Mouse (Mus musculus) gastrocnemius, adult 18-20 months (tissue): Measurements from ENCODE around the gene Gosr2. TPM values are rescaled to one million over a fixed set of nuclear protein-coding genes. Genes with fewer than 3 reads are reported as not detected.

ENCODE experiments used
- DNase-seq: peaks from one replicate; pipeline ENCODE4 v3.0.0; 2021; ENCODE audit warnings: low spot score
- total RNA-seq, 2 experiments: library from RNA; stranded (reverse); gene quantifications; 2 replicates each; pipeline ENCODE4 v1.2.3; 2021

The Gosr2 gene
- total RNA-seq, 2 experiments from 2014 or later = 39.2 to 42.6 TPM

DNA sequence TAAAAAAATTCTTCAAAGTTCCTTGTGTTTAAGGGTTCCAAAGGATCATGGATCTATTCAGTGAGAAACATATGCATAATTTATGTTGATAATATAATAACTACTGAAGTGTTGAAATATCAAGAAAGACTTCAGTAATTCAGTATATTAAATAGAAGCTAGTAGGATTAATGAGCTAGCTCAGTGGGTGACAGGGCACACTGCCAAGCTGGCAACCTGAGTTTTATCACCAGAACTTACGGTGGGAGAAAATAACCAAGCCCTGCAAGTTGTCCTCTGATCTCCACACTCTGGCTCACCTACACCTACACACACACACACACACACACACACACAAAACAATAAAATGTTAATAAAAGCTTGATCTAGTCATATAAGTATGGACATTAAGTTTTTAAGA, 4.5 kb downstream of the Gosr2 start:
- no peak for DNase-seq

DNA sequence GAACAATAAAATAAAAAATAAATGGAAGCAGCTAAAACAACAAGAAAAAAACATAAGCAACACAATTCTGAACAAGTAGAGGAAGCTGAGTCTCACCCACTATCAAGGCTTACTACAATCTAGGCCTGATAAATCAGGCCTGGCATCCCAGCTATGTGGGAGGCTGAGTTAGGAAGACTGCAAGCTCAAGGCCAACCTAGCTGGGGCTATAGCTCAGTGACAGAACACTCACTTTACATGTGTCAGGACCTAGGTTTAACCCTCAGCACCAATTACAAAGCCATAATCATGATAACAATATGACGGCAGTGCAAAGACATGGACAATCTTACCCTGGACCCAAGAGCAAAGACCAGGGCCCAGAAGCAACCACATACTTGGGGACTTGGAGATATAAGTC, 6.7 kb downstream of the Gosr2 start:
- DNase-seq = no peak

DNA sequence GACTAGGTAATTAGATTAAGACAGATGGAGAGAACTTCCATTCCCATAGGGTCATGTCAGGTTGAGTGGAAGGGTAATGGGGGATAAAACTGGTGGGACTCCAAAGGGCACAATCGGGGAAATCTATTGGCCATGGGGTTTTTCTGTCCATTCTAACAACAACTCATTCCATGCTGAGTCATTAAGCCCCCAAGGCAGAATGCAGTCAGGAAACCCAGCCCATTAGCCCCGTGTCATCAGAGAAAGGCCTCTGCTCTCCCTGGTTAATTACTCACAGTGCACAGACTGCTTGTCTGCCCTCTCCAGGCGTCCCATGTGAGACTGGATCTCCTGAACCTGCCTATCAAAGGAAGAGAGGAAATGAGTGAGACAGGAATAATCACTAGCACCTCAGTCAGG, 8.7 kb downstream of the Gosr2 start:
- DNase-seq = no peak

DNA sequence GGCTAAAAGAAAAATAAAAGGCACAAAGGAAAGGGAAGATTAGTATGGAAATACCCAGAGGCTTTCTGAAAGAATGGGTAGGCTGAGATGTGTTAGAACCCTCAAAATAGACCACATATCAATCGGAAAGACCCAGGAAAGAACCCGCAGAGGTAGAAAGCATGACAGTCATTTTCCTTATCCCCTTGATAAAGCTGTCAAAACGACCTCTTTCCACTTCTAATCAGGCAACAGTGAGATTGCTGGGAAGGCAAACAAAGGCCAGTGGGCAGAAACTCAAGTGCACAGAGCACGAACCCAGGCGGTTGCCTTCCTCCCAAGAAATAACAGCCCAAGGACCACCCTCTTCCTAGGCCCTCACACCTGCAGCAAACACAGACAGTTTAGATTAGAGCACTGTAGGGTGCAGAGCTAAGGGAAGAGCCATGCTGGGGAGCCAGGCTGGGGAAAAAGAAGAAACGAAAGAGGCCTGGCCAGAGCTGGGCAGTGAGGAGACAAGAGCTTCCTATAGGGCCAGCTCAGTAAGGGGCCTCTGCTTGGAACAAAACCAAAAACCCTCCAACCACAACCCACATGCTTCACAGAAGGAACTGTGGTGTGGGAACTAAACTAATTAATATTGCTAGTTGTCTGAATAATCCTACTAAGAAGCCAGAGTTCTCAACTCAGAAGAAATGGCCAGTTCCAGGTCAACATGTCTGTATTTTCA, 9.3 kb downstream of the Gosr2 start:
- DNase-seq = no peak

DNA sequence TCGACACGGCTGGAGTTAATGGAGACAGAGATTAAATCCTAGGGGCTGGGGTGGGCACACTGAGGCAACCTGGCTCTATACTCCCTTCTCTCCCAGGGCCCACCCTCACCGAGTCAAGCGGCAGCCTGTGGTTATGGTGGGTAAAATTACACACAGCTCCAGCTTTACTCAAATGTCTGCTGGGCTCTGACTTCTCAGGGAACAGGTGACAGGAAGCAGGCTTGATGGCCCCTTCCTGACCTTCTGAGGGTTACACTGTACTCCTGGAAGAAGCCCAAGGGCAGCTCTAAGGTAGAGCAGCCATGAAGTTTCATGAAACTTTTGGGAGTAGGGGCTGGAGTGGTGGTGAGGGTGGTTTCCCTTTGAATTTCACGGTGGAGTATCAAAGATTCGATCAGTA, 11.0 kb downstream of the Gosr2 start:
- DNase-seq = peak; percentile 8

DNA sequence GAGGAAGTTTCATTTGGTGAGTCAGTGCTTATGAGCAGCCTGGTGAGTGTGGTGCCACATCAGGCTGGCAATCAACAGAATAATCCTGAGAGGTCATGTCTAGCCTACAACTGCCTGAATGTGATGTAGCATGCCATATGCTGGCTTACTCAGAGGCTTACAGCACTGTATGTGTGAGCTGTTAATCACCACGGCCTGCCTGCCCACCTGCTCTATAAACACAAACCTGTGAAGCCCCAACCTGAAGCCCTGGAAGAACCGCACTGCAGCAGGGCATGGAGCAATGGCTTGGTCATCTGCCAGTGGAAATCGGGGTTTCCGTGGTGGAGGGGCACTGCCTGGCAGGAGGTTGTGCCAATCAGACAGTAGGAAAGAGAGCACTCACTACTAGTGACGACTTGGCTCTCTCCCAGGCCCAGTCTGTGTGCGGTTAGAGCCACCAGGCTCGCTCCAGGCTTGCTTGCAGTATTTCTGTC, 12.4 kb downstream of the Gosr2 start:
- no peak for DNase-seq

DNA sequence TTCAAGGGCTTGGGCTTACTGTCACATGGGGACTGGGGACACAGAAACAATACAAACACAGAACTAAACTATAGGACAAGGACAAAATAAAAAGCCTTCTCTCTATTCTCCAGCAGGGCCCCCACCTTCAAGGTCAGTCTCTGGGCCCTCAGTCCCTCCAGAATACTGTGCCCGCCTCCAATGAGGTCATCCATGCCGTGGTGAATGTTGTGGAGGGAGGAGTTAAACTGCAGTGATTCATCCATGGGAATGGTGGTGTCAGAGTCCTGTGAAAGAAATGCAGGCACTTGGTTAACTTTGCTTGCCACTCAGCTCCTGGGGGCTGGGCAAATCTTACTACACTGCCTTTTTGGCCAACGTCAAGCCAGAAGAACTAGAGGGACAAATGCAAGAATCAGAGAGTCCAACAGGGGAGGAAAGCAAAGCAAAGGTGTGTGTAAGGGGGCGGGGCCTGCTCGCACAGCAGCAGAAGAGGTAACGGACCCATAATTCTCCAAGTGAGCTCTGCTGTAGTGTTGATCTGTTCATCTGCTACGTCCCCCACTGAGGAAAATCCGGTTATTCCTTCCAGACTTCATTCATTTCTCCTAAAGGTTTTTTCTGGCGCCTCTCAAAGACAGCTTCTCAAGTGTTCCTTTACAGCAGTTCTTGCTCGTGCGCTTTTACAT, 13.9 kb downstream of the Gosr2 start:
- no peak for DNase-seq

DNA sequence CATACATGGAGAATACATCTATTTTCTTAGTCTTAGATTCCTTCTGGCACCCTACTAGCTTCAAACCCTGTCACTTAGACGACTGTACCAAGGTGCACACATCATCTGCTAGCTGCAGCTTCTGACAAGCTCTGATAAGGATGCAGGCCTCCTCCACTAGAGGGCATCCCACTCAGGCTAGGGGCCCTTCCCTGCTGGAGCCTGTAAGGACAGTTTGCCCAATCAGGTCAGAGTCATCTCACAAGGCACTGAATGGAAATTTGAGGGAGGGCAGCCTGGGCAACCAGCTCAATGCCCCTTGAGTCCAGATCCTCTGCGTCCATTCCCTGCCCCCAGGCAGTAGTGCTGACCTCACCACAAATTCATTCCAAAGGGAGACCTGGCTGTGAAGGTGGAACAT, 20.7 kb downstream of the Gosr2 start:
- DNase-seq = peak; percentile 22

DNA sequence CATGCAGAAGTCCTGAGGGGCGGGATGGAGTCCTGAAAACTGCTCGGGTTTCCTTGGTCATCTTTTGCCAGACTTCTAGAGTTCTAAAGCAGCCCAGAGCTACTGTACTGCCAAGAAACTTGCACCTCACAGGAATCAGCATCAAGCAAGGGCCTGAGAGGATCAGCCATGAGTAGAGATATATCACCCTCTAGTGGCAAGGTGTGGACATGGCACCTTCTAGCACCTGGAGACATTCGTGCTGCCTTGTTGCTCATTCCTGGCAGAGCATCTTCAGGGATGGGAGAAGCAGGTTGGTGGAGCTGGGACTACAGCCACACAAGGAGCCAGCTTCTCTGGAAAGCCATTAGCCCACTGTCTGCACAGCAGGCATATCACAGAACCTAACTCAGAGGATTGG, 22.1 kb downstream of the Gosr2 start:
- peak; percentile 54 for DNase-seq

DNA sequence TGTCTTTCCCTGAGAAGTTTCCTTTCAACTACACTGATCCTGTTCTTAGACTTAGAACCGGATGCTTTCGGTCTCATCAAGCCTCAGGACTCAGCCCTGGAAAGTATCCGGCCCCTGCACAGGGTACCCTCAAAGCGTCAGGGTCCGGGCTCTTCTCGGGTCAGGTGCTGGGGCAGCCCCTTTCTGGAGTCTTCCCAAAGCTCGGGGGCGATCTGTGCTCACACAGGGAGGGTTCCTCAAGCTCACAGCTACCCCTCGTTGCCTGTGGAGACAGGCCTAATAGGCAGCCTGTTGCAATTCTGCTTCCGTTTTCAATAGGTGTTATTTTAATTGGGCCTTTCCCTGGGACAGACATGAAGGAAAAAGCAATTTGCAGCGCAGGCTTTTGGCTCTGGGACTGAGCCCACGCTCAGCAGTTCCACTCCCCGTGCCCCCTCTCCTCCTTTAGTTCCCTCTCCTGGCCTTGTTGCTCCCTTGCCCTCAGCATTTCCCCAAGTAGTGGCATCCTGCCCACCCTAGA, 30.7 kb downstream of the Gosr2 start:
- no peak for DNase-seq

DNA sequence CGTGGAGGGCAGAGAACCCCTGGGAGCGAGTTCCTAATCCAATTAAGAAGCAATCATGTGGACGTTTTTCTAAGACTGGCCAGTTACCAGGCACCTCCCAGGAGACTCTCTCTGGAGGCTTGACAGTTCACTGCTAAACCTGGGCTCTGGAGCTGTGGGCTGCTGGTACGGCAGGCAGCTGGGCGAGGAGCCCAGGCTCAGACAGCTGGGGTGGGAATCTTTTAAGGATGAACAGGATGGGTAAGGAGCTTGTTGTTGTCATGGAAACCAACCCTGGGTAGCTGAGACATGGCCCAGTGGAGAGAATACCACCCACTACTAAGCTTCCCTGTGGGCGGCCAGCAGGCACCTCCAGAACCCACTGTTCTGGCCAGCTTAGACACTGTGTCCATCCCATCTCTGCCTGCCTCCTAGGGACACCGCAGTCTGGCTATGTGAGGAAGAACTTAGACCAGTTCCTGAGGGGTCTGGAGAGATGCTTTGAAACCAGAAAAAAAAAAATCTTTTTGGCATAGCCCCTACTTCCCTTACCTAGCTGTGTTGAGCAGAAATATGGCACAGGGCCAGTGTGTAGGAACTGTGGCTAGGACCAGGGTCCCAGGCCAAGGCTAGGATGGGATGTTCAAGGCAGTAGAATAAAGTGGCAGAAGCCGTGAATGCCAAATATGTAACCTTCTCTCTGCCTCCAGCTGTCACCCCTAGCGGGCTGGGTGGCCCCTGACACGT, 31.4 kb downstream of the Gosr2 start:
- DNase-seq = no peak

DNA sequence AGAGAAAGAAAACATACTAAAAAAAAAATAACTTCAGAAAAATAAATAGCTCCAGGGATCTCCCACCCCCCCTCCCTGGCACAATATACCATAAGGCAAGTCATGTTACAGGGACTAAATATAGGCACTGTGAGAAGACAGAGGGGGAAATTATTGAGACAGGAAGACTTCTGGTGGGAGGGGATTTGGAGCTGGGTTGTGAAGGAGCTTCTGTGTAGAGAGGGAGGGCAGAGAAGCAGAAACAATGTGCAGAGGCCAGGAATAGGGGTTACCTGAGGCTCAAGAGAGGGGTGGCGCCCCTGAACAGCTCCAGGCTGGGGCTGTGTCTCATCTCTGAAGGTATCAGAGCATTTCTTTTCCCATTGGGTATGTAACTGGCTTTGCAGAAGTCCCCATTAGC, 32.0 kb downstream of the Gosr2 start:
- DNase-seq = no peak

DNA sequence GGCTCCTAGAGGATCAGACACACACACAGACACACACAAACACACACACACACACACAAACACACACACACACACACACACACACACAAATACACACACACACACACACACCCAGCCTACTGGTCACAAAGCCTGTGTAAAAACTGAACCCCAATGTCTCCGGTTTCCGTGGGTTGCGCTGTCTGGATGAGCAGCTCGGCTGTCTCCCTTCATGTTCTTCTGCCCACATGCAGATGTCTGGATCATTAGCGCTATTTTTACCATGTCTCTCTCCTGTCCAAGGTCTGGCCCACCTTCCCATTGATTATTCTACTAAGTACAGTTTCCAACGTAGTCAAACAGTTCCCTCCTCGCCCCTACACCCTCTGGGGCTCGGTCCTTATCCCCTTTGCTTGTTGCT, 34.6 kb downstream of the Gosr2 start:
- no peak for DNase-seq

DNA sequence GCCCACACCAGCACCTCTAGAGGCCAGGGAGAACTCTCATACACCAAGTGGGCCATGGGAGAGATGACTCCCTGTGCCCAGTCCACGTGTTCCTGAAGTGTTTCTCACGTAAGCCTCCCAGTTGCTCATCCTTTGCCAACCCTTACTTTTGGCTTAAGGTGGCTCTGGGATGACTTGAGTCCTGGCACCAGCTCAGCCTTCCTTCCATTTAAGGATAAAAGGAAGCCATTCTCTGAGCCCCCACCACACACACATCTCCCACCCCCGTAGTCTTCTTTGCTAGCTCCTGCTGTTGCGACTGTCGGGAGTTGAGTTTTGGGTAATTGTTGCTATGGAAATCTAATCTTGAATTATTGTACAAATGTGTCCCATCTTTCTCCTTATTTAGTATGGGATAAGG, 35.2 kb downstream of the Gosr2 start:
- no peak for DNase-seq

DNA sequence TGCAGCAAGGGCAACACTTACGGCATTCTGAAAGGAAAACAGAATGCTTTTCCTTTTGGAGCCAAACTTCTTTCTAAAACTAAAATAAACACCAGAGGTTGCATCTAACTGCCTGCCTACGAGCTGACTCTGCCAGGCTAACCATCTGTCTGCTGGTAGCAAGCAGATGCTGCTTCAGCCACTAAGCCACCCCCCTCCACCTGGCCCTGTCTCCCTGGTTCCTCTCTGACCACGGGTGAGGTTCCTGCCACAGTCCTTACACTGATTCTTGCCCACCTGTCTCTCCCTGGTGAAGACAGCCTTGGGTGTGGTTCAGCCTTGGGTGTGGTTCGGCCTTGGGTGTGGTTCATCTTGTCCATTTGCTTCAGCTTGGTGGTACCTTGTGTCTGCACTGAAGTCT, 35.8 kb downstream of the Gosr2 start:
- DNase-seq = no peak

DNA sequence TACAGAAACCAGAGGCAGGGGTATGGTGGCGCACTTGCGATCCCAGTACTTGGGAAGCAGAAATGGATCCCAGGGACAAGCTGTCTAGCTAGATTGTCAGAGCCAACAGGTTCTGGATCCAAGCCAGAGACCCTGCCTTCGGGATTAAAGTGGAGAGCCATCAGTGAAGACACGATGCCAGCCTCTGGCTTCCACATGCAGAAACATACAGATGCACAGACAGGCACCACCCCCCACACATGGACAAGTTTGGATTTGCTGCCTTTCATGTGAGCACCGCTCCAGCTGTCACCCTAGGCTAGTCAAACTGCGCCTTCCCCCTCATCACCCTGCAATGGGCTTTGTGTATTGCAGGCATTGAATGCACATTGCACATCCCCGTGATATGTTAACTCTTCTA, 39.5 kb downstream of the Gosr2 start:
- no peak for DNase-seq

DNA sequence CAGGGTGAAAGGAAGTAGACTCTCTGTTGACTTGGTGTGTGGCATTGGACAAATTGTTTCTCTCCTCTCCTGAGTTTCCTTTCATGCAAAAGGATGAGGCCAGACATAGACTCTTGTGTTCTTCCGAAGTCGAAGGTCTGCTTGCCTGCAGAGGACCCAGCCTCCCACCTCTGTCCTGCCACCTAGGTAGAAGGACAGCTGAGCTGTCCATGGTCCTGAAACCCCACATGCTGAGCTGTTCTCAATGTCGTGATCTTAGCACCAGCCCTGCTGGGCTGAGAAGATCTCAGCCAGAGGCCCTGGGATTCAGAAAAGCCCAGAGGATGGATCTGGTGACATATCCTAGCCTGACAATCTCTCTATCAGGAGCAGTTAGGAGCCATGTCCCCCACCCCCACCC, 41.2 kb downstream of the Gosr2 start:
- DNase-seq = no peak

DNA sequence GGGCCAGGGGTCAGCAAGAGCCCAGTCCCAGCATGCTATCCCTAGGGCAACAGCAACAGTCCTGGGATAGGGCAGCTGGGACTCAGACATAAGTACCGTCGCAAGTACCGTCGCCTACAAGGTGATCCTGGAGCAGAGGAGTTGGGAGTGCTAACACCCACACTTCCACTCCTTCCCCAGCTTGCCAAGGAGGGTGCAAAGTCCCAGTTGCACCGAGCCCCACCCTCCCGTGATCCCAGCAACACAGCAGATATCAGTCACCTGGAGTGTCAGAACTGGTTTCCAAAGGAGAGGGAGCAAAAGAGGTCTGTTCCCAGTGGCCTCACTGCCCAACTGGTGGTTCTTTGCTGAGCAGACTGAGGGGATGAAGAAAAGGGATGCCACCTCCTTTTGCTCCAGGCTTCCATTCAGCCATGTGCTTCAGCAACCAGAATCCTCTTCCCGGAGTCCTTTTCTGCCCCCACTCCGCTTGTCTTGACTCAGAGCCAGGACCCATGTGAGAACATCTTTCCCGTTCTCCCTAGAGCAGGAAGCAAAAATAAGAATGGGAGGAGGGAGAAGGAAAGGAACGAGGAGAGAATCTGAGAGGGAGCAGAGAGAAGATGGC, 44.2 kb downstream of the Gosr2 start:
- DNase-seq = no peak

DNA sequence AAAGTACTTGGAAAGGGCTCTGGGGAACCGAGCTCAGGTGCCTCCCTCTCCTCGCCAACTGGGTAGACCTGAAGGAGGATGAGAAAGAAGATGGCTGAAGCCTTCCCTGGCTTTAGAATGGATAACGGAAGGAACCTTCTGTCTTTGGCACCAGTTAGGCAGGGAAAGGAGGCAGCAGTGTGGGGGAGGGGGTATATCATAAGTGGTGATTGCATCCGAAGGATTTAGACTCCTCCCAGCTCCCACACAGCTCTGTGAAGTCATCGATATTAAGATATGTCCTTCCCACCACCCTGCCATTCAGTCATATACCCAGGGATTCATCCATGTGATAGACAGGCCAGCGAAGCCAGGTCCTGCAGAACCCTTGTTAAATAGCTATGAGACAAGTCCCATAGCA, 46.3 kb downstream of the Gosr2 start:
- no peak for DNase-seq

DNA sequence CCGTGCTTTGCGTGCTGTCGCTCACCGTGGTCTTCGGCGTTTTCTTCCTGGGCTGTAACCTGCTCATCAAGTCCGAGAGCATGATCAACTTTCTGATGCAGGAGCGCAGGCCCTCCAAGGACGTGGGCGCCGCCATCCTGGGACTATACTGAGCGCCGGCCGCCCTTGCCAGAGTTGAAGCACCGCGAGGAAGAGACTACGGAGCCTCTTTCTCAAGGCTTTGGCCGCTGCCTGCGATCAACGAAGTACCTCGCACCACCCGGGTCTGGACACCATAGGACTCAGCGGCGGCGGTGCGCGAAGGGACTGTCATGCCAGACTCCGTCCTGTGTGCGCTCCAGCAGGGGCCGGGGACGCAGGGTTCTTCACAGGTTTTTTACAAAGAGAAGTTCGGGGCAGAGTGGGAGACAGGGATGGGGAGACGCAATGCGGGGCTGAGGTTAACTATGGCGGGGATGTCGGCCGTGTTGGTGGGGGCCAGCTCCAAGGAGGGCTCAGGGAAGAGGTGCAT, 47.7 kb downstream of the Gosr2 start:
- DNase-seq = no peak

DNA sequence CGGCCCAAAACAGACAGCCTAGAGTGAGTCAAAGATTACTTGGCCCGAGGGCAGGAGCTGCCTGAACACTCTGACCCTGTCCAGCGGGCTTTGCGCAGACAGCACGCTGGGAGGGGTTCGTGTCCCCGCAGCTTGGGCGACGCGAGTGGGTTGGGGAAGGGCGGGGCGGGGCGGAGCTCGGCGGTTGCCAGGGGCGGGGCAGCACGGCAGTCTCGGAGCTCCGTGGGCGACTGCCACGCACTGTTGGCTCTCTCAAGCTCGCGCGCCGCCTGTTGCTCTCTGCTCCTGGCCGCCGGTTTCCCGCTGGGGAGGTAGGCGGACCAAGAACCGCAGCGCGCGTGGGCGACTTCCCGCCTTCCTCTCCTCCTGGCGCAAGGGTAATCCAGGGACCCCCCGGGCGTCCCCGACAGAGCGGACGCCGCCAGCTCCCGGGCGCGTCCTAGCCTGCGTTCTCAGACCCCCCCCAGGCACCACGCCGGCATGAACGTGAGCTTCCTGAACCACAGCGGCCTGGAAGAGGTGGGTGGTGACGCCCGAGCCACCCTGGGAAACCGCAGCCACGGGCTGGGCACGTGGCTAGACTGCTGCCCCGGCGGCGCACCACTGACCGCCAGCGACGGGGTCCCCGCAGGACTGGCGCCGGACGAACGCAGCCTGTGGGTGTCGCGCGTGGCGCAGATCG, 48.3 kb downstream of the Gosr2 start, which contains the start of gene Rprml:
Gene Rprml (plus strand): TSS at position 270 of the 682 bp plus-strand sequence.
- no peak for DNase-seq
